Mouse (Mus musculus) bone marrow, adult 2 months (tissue): ENCODE results near the gene Nqo2. TPM values are rescaled to one million over a fixed set of nuclear protein-coding genes. Genes with fewer than 3 reads are reported as not detected.

Experiments
- H3K27ac ChIP-seq: fragments of 200-500 bp; 2 replicates; pipeline ENCODE4 v1.5.1; 2012; ENCODE audit warnings: low read depth, mild to moderate bottlenecking, control low read depth, inconsistent platforms, low read length; ENCODE audit not compliant: control insufficient read depth, poor library complexity, insufficient read depth
- H3K4me1 ChIP-seq: fragments of 200-500 bp; 2 replicates; pipeline ENCODE4 v1.6.1; 2011; ENCODE audit warnings: low read length; ENCODE audit not compliant: control insufficient read depth, insufficient read depth
- H3K4me3 ChIP-seq: fragments of 200-500 bp; replicated peaks from 2 replicates; pipeline ENCODE3; 2011; ENCODE audit warnings: mild to moderate bottlenecking, low read depth, low read length, control low read depth; ENCODE audit not compliant: control insufficient read depth
- CTCF ChIP-seq: fragments of 200-500 bp; IDR thresholded peaks from 2 replicates; pipeline ENCODE4 v1.5.1; 2011; ENCODE audit warnings: low read length, control low read depth; ENCODE audit not compliant: control insufficient read depth, insufficient read depth
- POLR2A ChIP-seq: fragments of 200-500 bp; IDR thresholded peaks from 2 replicates; pipeline ENCODE4 v1.6.1; 2011; ENCODE audit warnings: low read depth, mild to moderate bottlenecking, control low read depth, low read length, borderline replicate concordance; ENCODE audit not compliant: control insufficient read depth
- WGBS: fragments of 180-500 bp; shearing (Covaris S2); methylation state at CpG from one replicate; pipeline ENCODE4 v1.1.7; 2018; 5-methylcytosine and 5-hydroxymethylcytosine counted together
- polyA plus RNA-seq: library from polyadenylated mRNA; stranded (reverse); fragments of >200 nt; gene quantifications from 2 replicates; pipeline ENCODE4 v1.2.4, GENCODE M21; 2011; ENCODE audit warnings: low replicate concordance; ENCODE audit not compliant: missing spikeins, insufficient read depth, insufficient read length

Gene Nqo2
- polyA plus RNA-seq, 1 experiment: 14.7 TPM

- Histone ChIP-seq H3K4me1 (peaks cover 1% of the 10 kb centered on the region; the same call in 1 of the 2 replicates), H3K4me3 (no peak overlapping the region), H3K27ac (no peak overlapping the region)
- TF ChIP-seq POLR2A (no peak), CTCF (no peak)
- WGBS: 14% methylated on average over 2 of the region's 2 CpGs
These were observed 42.7 kb downstream of the Nqo2 start for GRCm38 (mm10) chr13:34007234-34007633.

DNA sequence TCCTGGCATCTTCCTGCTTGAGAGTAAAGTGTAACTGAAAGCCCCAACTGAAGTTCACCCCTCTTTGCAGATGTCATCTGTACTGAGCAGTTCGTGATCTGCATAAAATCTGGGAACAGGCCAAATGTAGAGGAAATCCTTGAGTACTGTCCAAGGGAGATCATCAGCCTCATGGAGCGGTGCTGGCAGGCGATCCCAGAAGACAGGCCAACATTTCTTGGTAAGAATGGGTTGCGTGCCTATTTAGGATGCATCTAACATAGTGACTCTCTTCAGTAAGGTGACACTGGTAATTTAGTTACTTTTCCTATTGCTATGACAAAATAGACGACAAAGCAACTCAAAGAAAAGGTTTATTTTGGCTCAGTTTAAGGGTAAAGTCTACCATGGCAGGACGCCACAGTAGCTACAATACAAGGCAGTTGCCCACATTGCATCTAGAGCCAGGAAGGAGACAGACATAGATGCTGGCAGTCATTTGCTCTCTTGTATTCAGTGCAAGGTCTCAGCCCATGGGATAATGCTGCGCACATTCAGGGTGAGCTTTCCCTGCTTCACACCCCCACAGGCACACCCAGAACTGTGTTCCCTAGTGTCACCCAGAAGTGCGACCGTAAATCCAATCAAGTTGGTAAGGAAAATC is 52.6 kb downstream of the Nqo2 start:
- H3K4me1 ChIP-seq: no peaks in the 10 kb centered on the region
- no peak overlapping the region for H3K27ac ChIP-seq
- TF ChIP-seq POLR2A (no peak), CTCF (no peak)
- H3K4me3 ChIP-seq: no peak overlapping the region
- 91% methylated on average over 9 of the region's 9 CpGs for WGBS

GRCm38 (mm10) chr13:34018521-34018920 is 54.0 kb downstream of the Nqo2 start:
- 91% methylated on average over 1 of the region's 1 CpGs for WGBS
- H3K27ac ChIP-seq: no peak overlapping the region
- H3K4me3 ChIP-seq: no peak overlapping the region
- no peak for TF ChIP-seq POLR2A
- TF ChIP-seq CTCF: no peak
- H3K4me1 ChIP-seq: no peaks in the 10 kb centered on the region

DNA sequence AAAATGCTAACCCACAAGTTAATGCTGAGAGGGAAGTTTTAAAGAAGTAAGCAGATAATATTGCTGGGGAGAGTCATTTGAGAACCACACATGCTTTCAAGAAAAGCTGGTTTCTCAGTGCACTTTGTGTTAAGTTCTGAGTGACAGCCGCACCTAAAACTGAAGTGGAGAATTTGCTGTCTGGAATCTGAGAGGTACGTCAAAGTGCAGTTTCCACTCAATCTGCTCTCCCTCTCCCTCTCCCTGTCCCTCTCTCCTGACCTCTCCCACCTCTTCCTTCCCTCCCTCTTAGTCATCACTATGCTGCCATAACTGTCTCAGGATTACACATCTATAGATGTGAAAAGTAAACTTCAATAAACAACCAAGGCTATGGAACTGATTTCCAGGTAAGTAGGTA is 57.5 kb downstream of the Nqo2 start:
- H3K27ac ChIP-seq: no peak overlapping the region
- TF ChIP-seq POLR2A (no peak), CTCF (no peak)
- no peaks in the 10 kb centered on the region for H3K4me1 ChIP-seq
- H3K4me3 ChIP-seq: no peak overlapping the region
- WGBS: 91% methylated on average over 2 of the region's 2 CpGs

- no peak overlapping the region for H3K27ac ChIP-seq
- H3K4me1 ChIP-seq: no peaks in the 10 kb centered on the region; the same call in 1 of the 2 replicates
- TF ChIP-seq POLR2A: no peak
- TF ChIP-seq CTCF: no peak
- H3K4me3 ChIP-seq: no peak overlapping the region
- 19% methylated on average over 2 of the region's 2 CpGs for WGBS
These were observed 67.6 kb downstream of the Nqo2 start for GRCm38 (mm10) chr13:34032041-34032440.

- Histone ChIP-seq H3K4me1 (no peaks in the 10 kb centered on the region; the same call in 1 of the 2 replicates), H3K4me3 (no peak overlapping the region), H3K27ac (no peak overlapping the region)
- WGBS: 87% methylated on average over 3 of the region's 3 CpGs
- no peak for TF ChIP-seq POLR2A
- no peak for TF ChIP-seq CTCF
These were observed 70.9 kb downstream of the Nqo2 start for GRCm38 (mm10) chr13:34035424-34035823.

- Histone ChIP-seq H3K4me1 (no peaks in the 10 kb centered on the region; the same call in 1 of the 2 replicates), H3K27ac (no peak overlapping the region), H3K4me3 (no peak overlapping the region)
- TF ChIP-seq CTCF: no peak
- TF ChIP-seq POLR2A: no peak
- 79% methylated on average over 5 of the region's 5 CpGs for WGBS
These were observed 72.2 kb downstream of the Nqo2 start for GRCm38 (mm10) chr13:34036726-34037125.

DNA sequence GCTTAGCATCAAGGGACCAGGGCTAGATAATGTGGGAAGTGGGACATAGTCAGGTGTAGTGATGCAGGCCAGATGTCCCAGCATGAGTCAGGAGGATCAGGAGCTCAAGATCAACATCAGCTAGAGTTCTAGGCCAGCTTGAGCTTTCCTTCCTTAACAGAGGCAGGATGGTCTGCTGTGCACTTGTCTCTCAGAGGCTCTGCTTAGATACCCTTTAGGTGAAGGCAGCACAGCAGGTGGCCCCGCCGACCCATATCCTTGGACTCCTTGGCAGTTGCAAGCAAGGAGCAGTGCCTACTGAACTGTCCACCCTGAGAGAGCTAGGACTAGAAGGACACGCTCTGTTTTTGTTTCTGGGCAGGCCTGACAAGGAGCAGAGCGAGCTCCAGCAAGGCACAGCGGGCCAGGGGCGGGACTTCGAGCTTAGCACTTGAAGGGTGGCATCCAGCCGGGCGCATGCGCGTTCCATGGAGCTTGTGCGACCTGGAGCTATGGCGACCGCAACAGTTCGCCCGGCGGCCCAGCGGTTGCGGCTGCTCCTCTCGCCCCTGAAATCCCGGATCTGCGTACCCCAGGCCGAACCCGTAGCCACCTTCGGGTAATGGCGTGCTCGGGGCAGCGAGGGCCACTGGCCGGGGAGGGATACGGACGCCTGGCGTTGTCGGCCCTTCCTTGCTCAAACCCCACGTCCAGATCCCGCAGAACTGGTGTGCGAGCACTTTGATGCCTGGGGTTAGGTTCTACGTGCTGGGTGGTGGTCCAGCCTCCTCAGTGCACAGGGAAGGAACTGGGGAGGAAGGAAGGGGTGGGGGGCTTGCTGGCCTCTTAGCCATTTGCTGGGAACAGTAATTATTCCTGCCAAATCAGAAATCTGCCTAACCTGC is 72.9 kb downstream of the Nqo2 start, which contains the start of gene Bphl:
Gene Bphl, plus strand, starts transcription at position 426 of the 884 bp plus-strand sequence.
- peak within 1 kb of the TSS; percentile 30; the same call in 1 of the 2 replicates for H3K27ac ChIP-seq
- TF ChIP-seq CTCF: no peak
- peak; percentile 81; the same call in 1 of the 2 replicates for TF ChIP-seq POLR2A
- no peaks in the 10 kb centered on the region; the same call in 1 of the 2 replicates for H3K4me1 ChIP-seq
- H3K4me3 ChIP-seq: peak within 1 kb of the TSS; percentile 83
- 1% methylated on average over 37 of the region's 37 CpGs for WGBS
